Mouse (Mus musculus) stomach, embryonic 16.5 days (tissue): ENCODE measurements around the gene Pacsin3. TPM values are rescaled to one million over a fixed set of nuclear protein-coding genes. Genes with fewer than 3 reads are reported as not detected.

Experiments used
- ATAC-seq: fragments of 200-750 bp; cut with Nextera tagmentation; 2 replicates; pipeline ENCODE4 v1.8.0; 2017; ENCODE audit warnings: moderate number of reproducible peaks, moderate TSS enrichment; ENCODE audit not compliant: insufficient read depth, low FRiP score
- H3K27ac ChIP-seq: fragments of 300-500 bp; sonication (generic); 2 replicates; pipeline ENCODE4 v1.5.1; 2014; ENCODE audit warnings: low read length
- H3K27me3 ChIP-seq: fragments of 300-500 bp; sonication (generic); 2 replicates; pipeline ENCODE4 v1.6.1; 2014; ENCODE audit warnings: low read length, control low read depth, mixed read lengths; ENCODE audit not compliant: control insufficient read depth, insufficient read depth
- H3K36me3 ChIP-seq: fragments of 300-500 bp; sonication (generic); 2 replicates; pipeline ENCODE4 v1.6.1; 2014; ENCODE audit warnings: low read length; ENCODE audit not compliant: control insufficient read depth, insufficient read depth
- H3K4me1 ChIP-seq: fragments of 300-500 bp; sonication (generic); 2 replicates; pipeline ENCODE4 v1.6.1; 2014; ENCODE audit warnings: low read length, control low read depth, mixed read lengths; ENCODE audit not compliant: control insufficient read depth, insufficient read depth
- H3K4me2 ChIP-seq: fragments of 300-500 bp; sonication (generic); 2 replicates; pipeline ENCODE4 v1.6.1; 2014; ENCODE audit warnings: low read depth, low read length, mixed read lengths
- H3K4me3 ChIP-seq: fragments of 300-500 bp; sonication (generic); replicated peaks from 2 replicates; pipeline ENCODE4 v1.5.1; 2014; ENCODE audit warnings: mild to moderate bottlenecking, low read length
- H3K9ac ChIP-seq: fragments of 300-500 bp; sonication (generic); 2 replicates; pipeline ENCODE4 v1.6.1; 2014; ENCODE audit warnings: low read length
- H3K9me3 ChIP-seq: fragments of 300-500 bp; sonication (generic); replicated peaks from 2 replicates; pipeline ENCODE4 v1.6.1; 2016; ENCODE audit warnings: low read length, control low read depth; ENCODE audit not compliant: control insufficient read depth
- WGBS: fragments of 180-500 bp; shearing (Covaris S2); extraction: QIAGEN DNeasy Blood & Tissue Kit; methylation state at CpG from one replicate; pipeline ENCODE4 v1.1.7; 2014; 5-methylcytosine and 5-hydroxymethylcytosine counted together
- polyA plus RNA-seq: library from polyadenylated mRNA; unstranded; fragments of >200 nt; fragmentation: Nextera tagmentation; extraction: Ambion mirVana; gene quantifications from 2 replicates; pipeline ENCODE4 v1.2.1, GENCODE M21; 2015

Pacsin3 gene
- polyA plus RNA-seq, 1 experiment from 2014 or later = 65.5 TPM

DNA sequence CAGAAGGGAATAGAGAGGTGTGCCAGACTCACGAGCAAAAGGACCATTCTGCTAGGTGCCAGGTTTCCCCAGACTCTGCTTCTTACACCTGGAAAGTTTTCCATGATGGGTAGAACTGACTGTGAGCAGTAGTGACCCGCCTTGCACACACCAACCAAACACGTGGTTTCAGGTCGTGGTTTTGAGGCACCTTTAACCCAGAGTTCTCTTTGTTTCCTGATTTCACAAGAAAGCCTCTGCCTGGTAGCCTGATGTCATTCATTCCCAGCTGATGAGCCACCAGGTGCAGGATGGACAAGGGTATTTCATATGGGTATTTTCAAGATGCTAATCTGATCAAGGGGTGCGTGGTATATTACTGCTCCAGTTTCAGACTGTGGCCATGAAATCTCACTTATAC is 13.2 kb upstream of the Pacsin3 start:
- ATAC-seq = no peak
- no peak overlapping the region for H3K27ac ChIP-seq

DNA sequence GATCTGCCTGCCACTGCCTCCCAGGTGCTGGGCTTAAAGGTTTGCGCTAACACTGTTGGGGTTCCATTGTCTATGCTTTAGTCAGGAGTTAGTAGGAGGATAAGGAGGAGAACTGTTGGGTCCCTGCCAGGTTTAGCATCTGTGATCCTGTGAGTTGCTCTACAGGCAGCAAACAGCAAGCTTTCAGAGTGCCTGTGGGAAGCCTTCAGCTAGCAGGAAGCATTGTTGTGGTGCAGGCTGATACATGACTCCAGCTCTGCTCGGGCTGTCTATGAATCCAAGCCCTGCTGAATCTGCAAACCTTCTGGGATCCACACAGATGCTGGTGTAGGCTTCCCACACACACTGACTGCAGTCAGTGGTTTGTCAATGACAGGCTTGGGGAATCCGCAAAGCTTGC is 12.3 kb upstream of the Pacsin3 start:
- ATAC-seq = no peak
- Histone ChIP-seq H3K4me2 (no peak overlapping the region), H3K27ac (no peak overlapping the region; the same call in 1 of the 2 replicates), H3K9ac (no peak overlapping the region), H3K9me3 (no peaks in the 10 kb centered on the region), H3K36me3 (no peaks in the 10 kb centered on the region), H3K4me1 (0 out of 2 replicates have a peak, but pooled peaks cover 3% of the 10 kb centered on the region), H3K4me3 (no peak overlapping the region), H3K27me3 (no peaks in the 10 kb centered on the region)
- WGBS = 68% methylated on average over 3 of the region's 3 CpGs

More for the DNA sequence above, 13.2 kb upstream of the Pacsin3 start:
- Histone ChIP-seq H3K27me3 (no peaks in the 10 kb centered on the region), H3K36me3 (no peaks in the 10 kb centered on the region), H3K9me3 (no peaks in the 10 kb centered on the region), H3K4me2 (no peak overlapping the region), H3K9ac (no peak overlapping the region), H3K4me3 (no peak overlapping the region), H3K4me1 (peaks cover 3% of the 10 kb centered on the region; the same call in 1 of the 2 replicates)
- 58% methylated on average over 5 of the region's 5 CpGs for WGBS

DNA sequence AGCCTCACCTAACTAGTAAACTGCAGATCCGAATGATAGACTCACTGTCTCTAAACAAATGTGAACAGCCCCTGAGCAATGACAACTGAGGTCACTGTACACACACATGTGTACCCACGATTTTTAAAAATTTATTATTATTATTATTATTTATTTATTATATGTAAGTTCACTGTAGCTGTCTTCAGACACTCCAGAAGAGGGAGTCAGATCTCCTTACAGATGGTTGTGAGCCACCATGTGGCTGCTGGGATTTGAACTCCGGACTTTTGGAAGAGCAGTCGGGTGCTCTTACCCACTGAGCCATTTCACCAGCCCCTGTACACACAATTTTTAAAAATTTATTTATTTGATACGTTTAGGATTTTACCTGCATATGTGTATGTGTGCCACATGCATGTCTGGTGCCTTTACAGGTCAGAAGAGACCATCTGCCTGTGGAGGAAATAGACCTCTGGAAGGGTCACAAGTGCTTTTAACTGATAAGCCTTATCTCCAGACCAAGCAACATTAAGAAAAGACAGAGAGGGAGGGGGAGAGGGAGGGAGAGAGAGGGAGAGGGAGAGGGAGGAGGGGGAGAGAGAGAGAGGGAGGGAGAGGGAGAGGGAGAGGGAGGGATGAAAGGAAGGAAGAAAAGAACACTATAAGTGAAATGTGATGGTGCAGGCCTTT is 11.1 kb upstream of the Pacsin3 start:
- H3K4me3 ChIP-seq = no peak overlapping the region
- H3K27me3 ChIP-seq = no peaks in the 10 kb centered on the region
- no peak overlapping the region for H3K9ac ChIP-seq
- H3K4me2 ChIP-seq = no peak overlapping the region
- ATAC-seq = no peak
- no peak overlapping the region for H3K27ac ChIP-seq
- WGBS = 66% methylated on average over 5 of the region's 5 CpGs
- H3K9me3 ChIP-seq = no peaks in the 10 kb centered on the region
- no peaks in the 10 kb centered on the region for H3K36me3 ChIP-seq
- H3K4me1 ChIP-seq = 0 out of 2 replicates have a peak, but pooled peaks cover 3% of the 10 kb centered on the region

DNA sequence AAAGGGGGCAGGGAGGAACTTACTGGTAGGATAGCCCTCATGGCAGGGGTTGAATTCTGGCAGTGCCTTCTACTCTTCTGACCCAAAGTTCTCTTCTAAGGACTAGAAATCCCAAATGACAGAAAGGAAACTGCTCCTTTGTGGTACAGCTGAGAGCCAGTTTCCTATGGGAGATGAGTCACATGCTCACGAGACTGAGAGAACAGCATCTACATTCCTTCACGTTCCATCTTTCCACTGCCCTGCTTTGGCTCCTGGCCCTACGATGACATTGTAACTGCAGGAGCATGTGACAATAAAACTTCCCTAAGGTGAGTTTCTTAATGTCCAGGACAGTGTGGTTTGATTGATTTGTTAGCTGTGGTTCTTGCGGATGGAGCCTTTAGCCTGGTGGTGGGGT is 7.4 kb upstream of the Pacsin3 start:
- Histone ChIP-seq H3K9me3 (no peaks in the 10 kb centered on the region), H3K9ac (no peak overlapping the region), H3K4me1 (0 out of 2 replicates have a peak, but pooled peaks cover 2% of the 10 kb centered on the region), H3K4me3 (no peak overlapping the region), H3K27me3 (no peaks in the 10 kb centered on the region), H3K27ac (no peak overlapping the region), H3K4me2 (no peak overlapping the region), H3K36me3 (no peaks in the 10 kb centered on the region)
- ATAC-seq = no peak
- WGBS = 79% methylated on average over 4 of the region's 4 CpGs

DNA sequence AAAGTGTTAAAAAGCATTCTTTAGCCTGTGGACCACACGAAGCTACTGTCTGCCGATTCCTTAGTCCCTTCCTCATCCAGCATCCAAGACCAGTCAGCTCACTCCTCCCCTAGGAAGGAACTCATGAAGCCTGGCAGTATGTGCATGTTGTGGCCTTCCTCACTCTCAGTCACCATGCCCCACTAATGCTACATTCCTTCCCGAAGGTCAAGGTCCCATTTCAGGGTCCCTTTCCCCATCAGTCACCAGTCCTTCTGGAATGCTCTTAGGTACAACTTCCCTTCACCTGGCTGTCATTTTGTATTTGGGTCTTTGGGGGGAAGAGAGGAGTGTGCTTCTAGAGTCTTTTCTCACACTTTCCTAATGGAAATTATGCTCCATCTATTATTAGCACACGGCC is 3.8 kb upstream of the Pacsin3 start:
- no peaks in the 10 kb centered on the region for H3K9me3 ChIP-seq
- peaks cover 4% of the 10 kb centered on the region; the same call in 1 of the 2 replicates for H3K27me3 ChIP-seq
- H3K4me2 ChIP-seq = no peak overlapping the region
- no peaks in the 10 kb centered on the region for H3K4me1 ChIP-seq
- no peak overlapping the region for H3K27ac ChIP-seq
- ATAC-seq = no peak
- H3K4me3 ChIP-seq = no peak overlapping the region
- no peak overlapping the region for H3K9ac ChIP-seq
- H3K36me3 ChIP-seq = no peaks in the 10 kb centered on the region
- 66% methylated on average over 4 of the region's 4 CpGs for WGBS

DNA sequence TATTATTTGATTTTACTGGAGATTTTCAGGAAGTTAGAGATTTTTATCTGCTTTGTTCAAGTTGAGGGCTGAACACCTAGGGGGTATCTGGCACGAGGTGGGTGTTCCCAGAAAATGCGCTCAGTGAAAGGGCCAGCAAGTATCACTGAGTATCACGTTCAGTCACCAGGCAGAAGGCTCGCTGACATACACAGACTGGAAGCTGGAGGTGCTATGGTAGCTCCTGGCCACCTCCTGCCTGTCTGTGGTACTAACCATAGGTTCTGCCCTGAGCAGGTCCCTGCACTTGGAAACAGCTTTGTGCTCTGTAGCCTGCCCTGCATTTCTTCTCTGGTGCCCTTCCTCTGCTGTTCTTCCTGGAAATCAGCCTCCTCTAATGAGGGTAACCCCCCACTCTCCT is 3.2 kb upstream of the Pacsin3 start:
- Histone ChIP-seq H3K9me3 (no peaks in the 10 kb centered on the region), H3K9ac (no peak overlapping the region), H3K27ac (no peak overlapping the region), H3K36me3 (no peaks in the 10 kb centered on the region), H3K4me3 (no peak overlapping the region), H3K27me3 (peaks cover 4% of the 10 kb centered on the region; the same call in 1 of the 2 replicates), H3K4me2 (no peak overlapping the region), H3K4me1 (peaks cover under 1% of the 10 kb centered on the region)
- no peak for ATAC-seq
- 60% methylated on average over 4 of the region's 4 CpGs for WGBS

DNA sequence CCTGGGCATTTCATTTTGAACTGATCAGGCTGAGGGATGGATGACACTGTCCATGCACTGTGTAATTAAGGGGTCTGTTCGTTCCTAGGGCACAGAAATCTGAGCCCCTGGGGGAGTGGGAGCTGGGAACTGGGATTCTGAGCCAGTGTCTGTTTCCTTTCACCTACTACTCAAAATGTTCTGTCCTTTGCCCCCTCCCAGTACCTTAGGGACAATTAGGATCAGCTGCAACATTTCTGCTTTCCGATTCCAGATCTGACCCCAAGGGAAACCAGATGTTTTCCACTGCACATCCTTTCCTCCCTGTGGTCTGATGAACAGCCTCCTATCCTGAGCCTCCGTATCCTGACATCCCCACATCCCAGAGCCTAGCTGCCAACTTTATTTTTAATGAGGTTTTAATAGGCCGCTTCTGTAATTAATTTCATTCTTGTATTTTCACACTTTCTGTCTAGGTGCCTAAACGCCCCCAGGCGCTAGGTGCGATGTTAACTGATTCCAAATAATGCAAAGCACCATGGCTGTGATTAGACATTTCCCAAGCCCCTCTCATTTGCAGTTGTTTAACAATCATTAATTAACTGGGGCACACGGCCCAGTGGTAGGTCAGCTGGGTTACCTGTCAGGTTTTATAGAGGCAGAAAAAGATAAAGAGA is 901 bp upstream of the Pacsin3 start:
- ATAC-seq = no peak
- WGBS = 44% methylated on average over 8 of the region's 8 CpGs
- no peak overlapping the region for H3K9ac ChIP-seq

DNA sequence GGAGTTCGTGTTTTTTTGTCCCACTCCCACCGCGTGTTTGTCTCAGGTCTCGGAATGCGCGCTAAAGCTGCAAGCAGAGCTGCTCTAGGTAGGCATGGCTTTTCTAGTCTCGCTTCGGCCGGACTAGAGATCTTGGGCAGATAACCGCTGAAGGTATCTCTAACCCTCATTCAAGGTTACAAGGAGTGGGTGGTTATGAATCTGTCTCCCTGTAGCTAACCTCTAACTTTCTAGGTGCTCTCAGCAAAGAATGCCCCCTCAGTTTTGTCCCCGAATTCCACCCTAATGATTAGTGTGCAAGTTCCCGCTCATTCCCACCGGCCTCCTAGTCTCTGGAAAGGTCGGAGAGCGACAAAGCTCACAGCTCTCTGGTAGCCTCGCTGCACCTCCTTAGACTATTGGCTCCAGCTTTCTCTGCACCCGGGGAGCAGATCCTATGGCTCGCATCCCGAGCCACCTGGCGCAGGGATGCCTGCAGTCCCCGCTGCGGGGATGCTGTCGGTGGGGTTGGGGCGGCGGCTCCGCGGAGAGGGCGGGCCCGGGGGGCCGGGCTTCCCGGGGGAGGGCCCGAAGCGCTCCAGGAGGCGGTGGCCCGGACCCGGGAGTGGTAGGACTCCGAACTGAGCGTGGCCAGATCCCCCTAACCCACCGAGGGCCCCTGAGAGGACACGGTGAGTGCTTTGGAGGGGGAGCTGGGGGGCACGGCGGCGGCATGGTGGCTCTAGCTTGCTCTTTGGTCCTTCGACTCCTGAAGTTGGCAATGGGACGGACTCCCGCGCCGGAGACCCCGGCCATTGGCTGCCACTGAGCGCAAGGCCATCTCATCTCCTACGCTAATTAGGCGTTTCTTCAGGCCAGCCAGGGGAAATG is 737 bp downstream of the Pacsin3 start:
- peak; percentile 76 for ATAC-seq
- no peaks in the 10 kb centered on the region for H3K36me3 ChIP-seq
- under 1% methylated on average over 52 of the region's 52 CpGs for WGBS
- peak overlapping the region; percentile 65 for H3K4me2 ChIP-seq
- peaks cover 4% of the 10 kb centered on the region; the same call in 1 of the 2 replicates for H3K27me3 ChIP-seq
- H3K9me3 ChIP-seq = no peaks in the 10 kb centered on the region
- H3K27ac ChIP-seq = peak overlapping the region; percentile 92
- H3K4me1 ChIP-seq = peaks cover 9% of the 10 kb centered on the region
- H3K9ac ChIP-seq = peak overlapping the region; percentile 80
- H3K4me3 ChIP-seq = peak overlapping the region; percentile 73

More for the DNA sequence above, 901 bp upstream of the Pacsin3 start:
- Histone ChIP-seq H3K27me3 (peaks cover 4% of the 10 kb centered on the region; the same call in 1 of the 2 replicates), H3K4me2 (no peak overlapping the region), H3K4me3 (no peak overlapping the region), H3K36me3 (no peaks in the 10 kb centered on the region), H3K4me1 (peaks cover 9% of the 10 kb centered on the region), H3K27ac (no peak overlapping the region), H3K9me3 (no peaks in the 10 kb centered on the region)
